Mouse (Mus musculus): ENCODE data around the gene Atad3a.

DNA sequence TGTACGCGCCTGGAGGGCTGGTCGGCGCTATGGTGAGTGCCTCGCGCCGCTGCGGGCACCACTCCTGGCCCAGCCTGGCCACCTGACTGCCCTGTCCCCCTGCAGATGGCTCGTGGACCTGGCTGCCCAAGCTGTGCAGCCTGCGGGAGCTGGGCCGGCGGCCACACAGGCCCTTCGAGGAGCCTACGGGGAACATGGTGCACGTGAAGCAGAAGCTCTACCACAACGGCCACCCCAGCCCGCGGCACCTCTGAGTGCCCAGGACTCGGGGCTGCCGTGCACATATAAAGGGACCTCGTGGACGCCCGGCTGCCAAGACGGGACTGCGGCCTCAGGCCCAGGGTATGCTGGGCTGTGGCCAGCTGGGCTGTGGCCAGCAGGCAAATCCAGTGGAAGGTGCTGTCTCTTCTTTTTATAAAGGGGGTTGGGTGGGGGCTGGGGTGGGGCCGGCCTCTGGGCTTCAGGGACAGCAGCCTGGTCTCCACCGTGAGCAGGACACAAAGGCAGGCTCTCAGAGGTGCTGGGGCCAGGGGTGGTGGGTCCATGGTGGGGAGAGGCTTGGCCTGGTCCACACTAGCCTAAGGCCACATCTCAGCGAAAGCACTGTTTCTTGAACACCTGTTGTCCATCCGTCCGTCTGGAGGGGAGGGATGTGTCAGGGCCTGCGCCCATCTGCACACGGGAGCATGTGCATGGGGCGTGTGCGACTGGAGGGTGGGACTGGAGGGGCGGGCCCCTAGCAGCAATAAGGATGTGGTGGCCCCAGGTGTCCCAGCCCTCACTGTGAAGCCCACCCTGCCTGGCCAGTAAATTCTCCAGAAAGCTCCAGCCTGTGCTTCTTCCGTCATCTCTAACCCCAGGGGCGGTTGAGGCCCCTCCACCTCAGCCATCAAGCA is 20.9 kb downstream of the Atad3a start:
- TF ChIP-seq POLR2A (IDR thresholded peaks at IDR 0.05; ENCODE audit: control insufficient read depth, low read depth, low read length) = no peak
- no peak for TF ChIP-seq CTCF (IDR thresholded peaks at IDR 0.05; ENCODE audit: control insufficient read depth, insufficient read depth, insufficient replicate concordance, low read depth, low read length)

Measured in testis, adult 2 months (tissue).